Mouse (Mus musculus): ENCODE results near the gene Rps5.
"Not testable (repeated sequence)": the region's sequence is repeated elsewhere in the genome, so short reads cannot be mapped to it uniquely, and the experiment has no call there.

Gene Rps5

DNA sequence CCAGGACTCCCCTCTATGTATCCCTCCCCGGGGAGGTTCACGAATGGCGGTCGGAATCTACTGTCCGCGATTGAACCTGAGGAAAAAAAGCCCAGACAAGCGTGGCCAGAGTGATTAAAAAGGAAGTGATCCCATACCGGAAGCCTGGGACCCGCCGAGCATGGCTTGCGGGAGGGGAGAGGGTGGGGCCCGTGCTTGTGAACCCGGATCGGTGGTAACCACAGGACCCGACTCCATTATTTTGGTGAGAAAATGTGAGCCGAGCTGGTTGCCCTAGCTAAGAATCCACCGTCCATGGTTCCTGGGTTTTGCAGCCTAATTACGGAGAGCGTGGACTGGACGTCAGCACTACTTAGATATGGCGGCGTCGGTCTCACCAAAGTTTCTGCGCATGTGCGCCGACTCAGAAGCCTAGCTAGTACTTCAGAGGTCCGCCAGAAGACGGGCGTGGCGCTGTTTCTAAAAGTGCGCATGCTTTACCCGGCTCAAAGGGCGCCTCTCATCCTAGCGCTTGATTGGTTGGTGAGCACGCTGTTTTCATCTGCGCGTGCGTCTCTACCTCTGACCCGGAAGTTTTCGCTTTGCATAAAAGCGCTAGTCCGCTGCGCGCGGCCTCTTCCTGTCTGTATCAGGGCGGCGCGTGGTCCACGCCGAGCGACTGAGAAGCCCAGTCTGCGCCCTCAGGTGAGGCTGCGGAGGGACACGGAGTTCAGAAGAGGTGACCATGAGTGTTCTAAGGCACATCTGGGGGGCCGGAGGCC is at the start of gene Rps5:
Rps5 (plus strand) TSS at position 586 of the 761 bp plus-strand sequence.
- peak; percentile 98 for DNase-seq (ENCODE audit: low read depth, low spot score)

DNA sequence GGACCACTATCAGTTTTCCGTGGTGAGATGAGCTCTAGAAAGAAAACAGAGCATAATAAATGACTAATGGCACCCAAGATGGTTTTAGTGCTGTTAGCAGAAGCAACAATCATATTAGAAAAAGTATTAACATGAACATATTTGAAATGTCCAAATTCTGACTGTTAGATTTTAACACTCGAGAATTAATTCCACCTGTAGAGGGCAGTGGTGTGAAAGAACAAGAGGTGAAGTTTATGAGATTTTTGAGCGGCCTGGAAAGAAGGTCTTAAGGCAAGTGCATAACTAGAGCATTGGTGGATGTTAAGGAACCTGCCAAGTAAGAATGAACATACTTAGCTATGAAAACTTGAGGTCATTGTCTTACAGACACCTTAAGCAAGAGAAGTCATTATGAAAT is 47.8 kb upstream of the Rps5 start:
- no peak for DNase-seq (ENCODE audit: low read depth, low spot score)

DNA sequence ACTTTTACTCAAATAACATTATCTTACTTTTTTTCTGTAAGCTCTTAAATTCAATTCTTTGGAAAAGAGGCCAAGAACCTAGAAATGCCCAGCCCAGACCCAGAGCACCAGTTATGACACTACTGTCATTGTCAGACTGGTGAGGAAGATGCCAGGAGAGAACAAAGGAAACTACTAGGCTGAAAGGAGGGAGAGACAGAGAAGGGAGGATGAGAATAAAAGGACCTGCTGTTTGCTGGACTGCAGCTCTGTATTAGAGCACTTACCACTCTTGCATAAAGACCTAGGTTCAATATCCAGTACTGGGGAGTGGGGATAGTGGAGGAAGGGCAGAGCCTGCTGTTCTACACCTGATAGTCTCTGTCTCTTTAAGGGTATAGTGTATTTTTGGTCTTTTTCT is 42.1 kb upstream of the Rps5 start:
- no peak for DNase-seq (ENCODE audit: low read depth, low spot score)

DNA sequence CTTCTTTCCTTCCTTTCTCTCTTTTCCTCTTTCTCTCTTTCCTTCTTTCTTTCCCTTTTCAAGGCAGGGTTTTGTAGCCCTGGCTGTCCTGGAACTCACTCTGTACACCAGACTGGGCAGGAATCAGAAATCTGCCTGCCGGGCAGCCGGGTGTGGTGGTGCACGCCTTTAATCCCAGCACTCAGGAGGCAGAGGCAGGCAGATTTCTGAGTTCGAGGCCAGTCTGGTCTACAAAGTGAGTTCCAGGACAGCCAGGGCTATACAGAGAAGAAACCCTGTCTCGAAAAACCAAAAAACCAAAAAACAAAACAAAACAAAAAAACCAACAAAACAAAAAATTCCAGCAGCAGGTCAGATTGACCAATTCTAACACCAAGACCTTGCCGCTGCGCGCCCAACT is 41.6 kb upstream of the Rps5 start:
- not testable (repeated sequence) for DNase-seq (ENCODE audit: low read depth, low spot score)

GRCm38 (mm10) chr7:12880911-12881660 is 41.0 kb upstream of the Rps5 start, which contains the start of gene Zfp128:
Gene Zfp128, plus strand, starts transcription at chr7:12881177.
- DNase-seq (ENCODE audit: low read depth, low spot score): peak; percentile 89

DNA sequence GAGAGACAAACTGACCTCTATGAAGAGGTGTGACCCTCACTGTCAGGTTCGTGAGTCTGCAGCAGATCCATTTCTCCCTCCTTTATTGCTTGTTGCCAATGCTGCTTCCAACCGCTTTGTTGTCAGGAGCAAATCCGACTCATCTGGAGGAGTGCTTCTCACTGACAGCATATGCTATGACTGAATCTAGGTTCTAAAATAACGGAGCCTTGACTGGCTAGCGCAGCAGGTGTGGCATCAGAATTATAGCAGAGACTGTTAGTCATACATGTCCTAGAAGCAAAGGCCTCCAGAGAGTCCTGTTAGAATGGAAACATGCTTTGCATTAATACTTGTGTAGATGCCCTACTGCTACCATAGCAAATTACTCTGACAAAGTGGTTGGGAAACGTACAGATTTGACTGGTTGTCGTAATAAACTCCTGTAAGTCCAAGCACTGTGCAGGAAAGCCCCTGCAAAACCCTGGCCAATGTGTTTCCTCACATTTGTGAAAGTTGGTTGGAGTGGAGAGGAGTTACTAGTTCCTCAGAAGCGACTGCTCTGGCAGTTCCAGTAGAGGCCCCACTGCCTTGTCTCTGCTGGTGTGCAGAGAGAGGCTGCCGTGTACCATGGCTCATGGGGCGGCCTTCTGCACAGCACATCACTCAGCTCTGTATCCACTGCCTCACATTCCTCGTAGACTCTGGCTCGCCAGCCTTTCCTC is 35.4 kb upstream of the Rps5 start:
- DNase-seq (ENCODE audit: low read depth, low spot score): no peak

DNA sequence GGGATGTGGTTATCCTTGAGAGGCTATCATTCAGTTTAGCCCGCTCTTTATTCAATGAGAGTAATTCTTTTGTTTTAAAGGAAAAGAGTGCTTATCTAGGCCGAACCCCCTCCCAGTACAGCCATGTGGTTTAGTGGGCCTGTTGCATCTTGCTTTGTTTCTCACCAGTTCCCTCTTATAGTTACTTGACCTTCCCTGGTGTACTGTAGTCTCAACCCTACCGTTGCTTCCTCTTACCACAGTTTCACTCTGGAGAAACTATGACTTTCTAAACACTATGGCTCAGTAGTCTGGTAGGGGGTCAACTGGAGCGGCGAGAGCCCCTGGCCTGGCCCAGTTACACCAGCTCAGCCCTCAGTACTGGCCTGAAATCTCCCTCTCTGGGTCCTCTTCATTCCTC is 34.5 kb upstream of the Rps5 start:
- no peak for DNase-seq (ENCODE audit: low read depth, low spot score)

GRCm38 (mm10) chr7:12890928-12891327 is 31.2 kb upstream of the Rps5 start:
- no peak for DNase-seq (ENCODE audit: low read depth, low spot score)

DNA sequence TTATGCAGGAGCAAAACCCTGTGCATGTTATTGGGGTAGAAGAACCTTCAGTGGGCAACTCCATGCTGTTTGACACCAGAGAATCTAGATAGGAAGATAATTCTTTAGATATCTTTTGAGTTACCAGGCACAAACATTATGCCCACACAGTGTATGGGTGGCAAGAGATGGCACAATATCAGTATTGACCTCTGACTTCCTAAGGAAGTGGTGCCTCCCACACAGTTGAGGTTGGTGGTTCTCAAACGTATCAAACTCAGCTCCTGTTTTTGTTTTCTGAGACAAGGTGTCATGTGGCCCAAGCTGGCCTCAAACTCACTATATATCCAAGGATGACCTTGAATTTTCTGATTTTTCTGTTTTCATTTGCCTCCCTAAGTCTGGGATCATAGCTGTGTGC is 30.8 kb upstream of the Rps5 start:
- DNase-seq (ENCODE audit: low read depth, low spot score): no peak

DNA sequence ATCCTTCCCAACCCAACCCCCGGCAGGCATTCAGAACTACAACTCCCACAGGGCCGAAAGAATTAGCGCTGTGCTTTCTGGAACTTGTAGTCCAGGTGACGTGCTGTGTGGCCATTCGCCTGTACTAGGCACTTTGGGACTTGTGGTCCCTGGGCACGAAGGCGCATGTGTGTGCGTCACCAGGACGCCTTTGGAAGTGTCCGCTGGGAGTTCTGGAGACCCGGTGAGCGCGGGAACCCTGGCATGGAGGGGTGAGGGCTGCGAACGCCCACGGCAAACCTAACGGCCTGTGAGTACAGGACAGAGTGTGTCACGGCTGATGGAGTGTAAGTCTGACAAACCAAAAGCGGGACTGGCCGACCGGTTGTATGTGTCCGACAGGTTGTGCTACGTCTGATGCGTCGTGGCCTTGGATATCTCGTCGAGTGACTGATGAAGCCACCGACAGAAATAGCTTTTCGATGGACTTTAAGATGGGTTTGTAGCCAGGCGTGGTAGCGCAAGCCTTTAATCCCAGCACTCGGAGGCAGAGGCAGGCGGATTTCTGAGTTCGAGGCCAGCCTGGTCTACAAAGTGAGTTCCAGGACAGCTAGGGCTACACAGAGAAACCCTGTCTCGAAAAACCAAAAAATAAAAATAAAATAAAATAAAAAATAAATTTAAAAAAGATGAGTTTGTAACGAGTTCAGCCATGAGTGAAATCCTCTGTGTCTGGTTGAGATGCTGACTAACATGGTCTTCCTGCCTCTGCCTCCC is 24.3 kb upstream of the Rps5 start, which contains the start of gene Zscan22:
Zscan22 (plus strand) TSS at position 161 of the 756 bp plus-strand sequence.
- peak; percentile 92 for DNase-seq (ENCODE audit: low read depth, low spot score)

DNA sequence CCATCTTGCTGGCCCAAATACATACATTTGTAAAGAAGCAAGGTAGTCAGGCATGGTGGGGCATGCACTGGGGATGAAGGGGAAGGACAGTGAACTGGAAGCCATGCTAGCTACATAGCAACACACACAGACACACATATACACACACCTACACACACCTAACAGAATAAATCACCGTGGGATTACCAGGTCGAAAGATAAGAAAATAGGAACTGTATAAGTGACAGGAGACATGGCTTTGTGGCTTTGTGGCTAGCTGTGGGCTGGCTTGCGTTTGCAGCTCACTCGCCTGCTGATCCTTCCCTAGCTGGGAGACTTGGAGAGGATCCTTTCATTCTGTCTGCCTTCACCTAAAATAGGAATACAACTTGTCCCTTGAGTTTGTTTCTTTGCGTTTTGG is 20.6 kb upstream of the Rps5 start:
- DNase-seq (ENCODE audit: low read depth, low spot score): no peak

GRCm38 (mm10) chr7:12903623-12904022 is 18.5 kb upstream of the Rps5 start:
- DNase-seq (ENCODE audit: low read depth, low spot score): no peak

- no peak for DNase-seq (ENCODE audit: low read depth, low spot score)
Observed at GRCm38 (mm10) chr7:12905146-12905545, 16.9 kb upstream of the Rps5 start.

GRCm38 (mm10) chr7:12909498-12909962 is 12.6 kb upstream of the Rps5 start:
- DNase-seq (ENCODE audit: low read depth, low spot score): no peak

DNA sequence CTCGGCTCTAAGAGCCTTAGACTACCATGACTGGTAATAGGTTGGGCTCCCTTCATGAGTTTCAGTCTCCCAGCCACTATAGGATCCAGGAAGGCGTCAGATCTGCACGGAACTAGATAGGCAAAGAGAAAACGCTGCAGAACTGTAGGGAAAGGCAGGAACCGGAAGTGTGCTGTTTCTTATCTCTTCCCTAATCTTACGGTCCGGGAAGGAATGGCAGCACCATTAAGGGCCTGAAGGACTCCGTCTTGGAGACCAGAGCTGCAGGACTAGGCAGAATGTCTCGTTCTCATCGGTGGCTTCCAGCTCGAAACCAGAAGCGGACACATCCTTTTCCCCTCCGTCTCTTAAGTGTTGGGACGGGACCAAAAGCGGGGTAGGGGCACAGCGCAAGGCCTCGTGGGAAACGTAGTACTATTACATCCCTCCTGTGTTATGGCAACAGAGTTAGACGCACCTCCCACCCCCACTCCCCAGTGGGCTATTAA is 11.9 kb upstream of the Rps5 start:
- DNase-seq (ENCODE audit: low read depth, low spot score): peak; percentile 66

GRCm38 (mm10) chr7:12913556-12913955 is 8.5 kb upstream of the Rps5 start:
- no peak for DNase-seq (ENCODE audit: low read depth, low spot score)

DNA sequence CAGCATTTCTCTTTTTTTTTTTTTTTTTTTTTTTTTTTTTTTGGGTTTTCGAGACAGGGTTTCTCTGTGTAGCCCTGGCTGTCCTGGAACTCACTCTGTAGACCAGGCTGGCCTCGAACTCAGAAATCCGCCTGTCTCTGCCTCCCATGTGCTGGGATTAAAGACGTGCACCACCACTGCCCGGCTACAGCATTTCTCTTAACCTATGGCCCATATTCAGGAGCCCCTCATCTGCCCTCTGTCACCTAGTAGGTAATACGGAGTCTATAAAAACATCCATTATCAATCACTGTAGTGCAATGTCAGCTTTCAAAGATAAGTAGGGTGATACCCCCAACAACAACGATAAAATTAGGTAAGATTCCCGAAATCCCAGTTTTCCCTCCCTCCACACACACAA is 1.6 kb upstream of the Rps5 start:
- DNase-seq (ENCODE audit: low read depth, low spot score): not testable (repeated sequence)

GRCm38 (mm10) chr7:12921318-12921704 is 779 bp upstream of the Rps5 start:
- no peak for DNase-seq (ENCODE audit: low read depth, low spot score)

DNA sequence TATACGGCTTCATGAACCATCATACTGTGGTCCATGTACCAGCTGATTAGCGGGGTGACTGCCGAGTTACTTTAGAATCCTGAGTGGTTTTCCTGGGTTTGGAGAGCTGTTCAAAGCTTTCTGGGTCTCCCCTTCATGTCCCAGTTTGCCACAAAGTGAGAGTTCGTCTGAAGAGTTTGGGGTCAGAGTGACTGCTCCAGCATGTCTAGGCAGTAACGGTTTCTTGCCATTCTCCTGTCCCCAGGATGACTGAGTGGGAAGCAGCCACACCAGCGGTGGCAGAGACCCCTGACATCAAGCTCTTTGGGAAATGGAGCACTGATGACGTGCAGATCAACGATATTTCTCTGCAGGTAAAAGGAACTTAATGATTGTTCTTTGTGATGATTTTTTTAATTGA is 639 bp downstream of the Rps5 start:
- DNase-seq (ENCODE audit: low read depth, low spot score): no peak

DNA sequence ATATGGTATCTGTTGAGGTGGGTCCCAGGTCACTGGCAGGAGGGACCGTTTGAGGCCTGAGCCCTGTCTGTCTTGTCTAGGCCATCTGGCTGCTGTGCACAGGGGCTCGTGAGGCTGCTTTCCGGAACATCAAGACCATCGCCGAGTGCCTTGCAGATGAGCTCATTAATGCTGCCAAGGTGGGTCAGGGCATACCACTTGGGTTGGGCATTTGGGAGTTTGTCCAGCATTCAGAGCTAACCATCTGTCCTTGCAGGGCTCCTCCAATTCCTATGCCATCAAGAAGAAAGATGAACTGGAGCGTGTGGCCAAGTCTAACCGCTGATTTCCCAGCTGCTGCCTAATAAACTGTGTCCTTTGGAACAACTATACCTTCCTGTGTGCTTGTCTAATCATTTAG is 4.2 kb downstream of the Rps5 start:
- DNase-seq (ENCODE audit: low read depth, low spot score): no peak

DNA sequence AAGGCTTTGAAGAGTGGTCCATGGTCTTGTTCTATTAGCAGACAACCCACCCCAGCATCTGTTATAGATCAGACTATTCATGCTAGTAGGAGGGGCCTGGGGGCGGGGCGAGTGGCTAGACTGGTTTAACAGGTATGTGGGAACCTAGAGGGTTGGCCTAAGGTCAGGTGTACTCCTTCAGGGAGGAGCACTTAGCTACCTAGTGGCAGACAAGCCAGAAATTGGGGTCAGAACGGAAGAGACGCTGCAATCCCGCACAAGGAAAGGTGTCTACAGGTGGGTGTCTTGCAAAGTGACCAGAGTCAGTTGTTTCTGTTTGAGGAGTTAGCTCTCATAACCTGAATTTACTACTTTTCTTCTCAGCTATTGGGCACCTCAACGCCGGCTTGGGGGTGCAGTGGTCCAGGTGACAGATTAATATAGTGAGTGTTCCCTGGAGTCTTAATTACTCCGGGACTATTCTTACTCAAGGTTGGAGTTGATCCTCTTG is 5.1 kb downstream of the Rps5 start, which contains the start of gene Rnf225:
Rnf225 (plus strand) TSS at position 226 of the 490 bp plus-strand sequence.
- DNase-seq (ENCODE audit: low read depth, low spot score): no peak

All from brain, embryonic 18.5 days (tissue).